Mouse (Mus musculus): ENCODE data around the gene Coq10b.

The Coq10b gene

DNA sequence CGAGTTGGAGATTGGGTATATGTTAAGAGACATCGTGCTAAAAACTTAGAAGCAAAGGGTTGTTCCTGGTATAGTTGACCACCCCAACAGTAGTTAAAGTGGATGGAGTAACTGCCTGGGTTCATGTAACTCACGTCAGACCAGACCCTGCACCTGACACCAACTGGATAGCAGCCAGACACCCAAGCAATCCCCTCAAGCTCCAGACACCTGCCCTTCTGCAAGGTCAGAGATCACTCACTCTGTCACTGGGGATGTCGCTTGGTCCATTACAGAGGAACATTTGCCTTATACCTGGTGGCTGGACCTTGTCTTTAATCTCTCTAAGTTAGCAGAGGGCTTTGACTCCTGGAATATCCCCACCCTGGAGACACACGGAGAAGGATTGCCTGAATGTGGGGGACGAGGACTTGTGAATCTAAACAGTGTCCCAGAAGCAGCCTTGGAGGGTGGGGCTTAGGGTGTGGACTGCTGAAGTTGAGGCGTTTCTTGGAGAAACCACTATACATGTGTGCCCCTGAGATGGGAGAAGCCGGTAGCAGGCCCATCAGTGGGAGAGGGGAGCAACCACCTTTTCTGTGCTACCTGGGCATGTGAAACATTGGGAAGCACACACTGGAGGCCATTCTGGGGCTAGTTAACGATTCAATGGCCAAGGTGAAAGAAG is 54.5 kb downstream of the Coq10b start:
- DNase-seq (ENCODE audit: low spot score in 2 of 2): no peak

DNA sequence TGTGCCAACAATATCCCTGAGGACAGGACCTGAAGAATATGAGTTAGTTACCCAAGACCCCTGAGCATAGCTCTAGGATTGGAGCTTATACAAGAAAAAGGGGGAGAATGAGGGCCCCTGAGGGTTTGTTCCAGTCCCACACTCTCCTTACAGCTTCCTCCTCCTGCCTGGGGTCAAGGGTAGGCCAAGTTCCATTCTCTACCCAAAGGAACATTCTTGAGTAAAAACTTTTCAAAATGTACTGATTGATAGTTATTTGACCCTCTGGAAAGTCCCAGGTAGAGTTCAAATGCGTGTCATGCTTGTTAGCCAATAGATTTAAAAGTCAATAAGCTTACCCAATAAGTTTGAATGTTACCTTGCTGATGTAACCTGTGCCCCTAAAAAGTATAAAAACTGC is 55.1 kb downstream of the Coq10b start:
- DNase-seq (ENCODE audit: low spot score in 2 of 2): no peak

DNA sequence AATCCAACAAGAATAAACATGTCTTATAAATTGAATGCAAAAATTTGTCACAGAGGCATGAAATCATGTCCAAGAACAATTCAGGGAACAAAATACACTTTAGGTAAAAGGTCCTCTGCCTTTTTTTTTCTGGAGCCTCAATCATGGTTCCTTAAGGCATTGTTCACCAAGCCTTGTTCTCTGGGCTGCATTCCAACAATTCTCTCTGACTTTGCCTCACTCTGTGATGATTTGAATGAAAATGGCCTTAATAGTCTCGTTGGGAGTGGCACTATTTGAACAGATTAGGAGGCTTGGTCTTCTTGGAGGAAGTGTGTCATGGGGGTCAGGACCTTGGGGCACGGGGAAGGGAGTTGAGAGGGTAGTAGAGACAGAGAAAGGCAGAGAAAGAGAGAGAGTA is 55.9 kb downstream of the Coq10b start:
- no peak for DNase-seq (ENCODE audit: low spot score in 2 of 2)

DNA sequence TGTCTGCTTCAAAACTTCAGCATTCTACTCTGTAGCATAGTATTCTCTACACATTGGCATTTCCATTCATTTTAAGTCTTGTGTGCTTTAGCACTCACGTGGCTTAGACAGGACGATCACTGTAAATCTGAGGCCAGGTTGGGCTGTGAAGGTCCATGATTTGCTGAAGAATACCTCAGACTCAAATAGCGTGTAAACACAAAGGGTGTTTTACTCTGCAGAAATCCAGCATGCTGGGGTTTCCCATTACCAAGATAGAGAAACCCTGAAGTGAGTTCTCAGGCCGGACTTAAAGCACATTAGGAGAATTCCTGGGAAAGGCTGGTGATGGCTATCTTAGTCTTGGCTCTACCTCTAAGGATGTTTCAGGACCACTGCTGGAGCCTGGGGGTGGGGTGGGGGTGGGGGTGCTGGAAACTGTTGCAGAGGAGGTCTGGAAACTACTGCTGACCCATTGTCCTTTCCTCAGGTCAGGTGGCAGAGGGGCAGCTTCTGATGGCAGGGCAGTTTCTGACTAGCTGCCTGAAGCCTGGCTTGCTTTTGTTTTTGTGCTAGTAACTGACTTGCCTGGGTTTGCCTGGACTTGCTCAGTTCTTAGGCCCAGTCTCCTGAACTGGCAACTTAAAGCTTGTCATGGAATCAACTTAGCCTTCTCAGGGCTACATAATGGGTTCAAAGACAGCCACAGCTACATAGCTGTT is 56.6 kb downstream of the Coq10b start:
- no peak for DNase-seq (ENCODE audit: low spot score in 2 of 2)

All from frontal cortex, postnatal 36 days (tissue).